ENCODE assay signal across 10 mouse cellular contexts in the genomic region with DNA sequence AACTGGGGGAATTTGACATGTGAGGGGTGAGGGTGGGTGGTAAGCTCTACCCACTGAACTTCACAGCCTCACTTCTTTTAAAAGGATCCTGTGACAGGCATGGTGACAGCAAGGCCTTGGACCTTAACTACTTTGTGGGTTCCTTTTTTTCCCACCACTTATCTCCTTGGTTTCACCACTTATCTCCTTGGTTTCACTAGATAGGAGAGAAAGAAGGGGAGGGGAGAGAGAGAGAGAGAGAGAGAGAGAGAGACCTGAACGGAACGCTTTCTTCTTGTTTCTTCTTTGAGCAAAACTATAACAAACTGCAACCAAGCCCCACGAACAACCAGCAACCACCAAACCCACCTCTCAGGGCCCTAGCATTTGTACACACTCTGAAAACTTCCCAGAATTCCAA. TPM values are rescaled to one million over a fixed set of nuclear protein-coding genes. Genes with fewer than 3 reads are reported as not detected.
DNase-seq lines count a peak whose midpoint lies in the region; ATAC-seq and TF ChIP-seq lines count a peak whose summit lies in the region.
"Had no signal": no experiment of that assay in that cellular context is flagged by ENCODE, and none has a peak within 500 bp of the region (broad histone marks: within the 10 kb centered on the region; RNA-seq: fewer than 3 reads in every experiment).

No protein-coding gene starts in this region.

- no peaks in the 10 kb centered on the region for H3K9me3 ChIP-seq in kidney, embryonic 15.5 days (replicated peaks)
- H3K9me3 ChIP-seq in neural tube, embryonic 13.5 days, result no peaks in the 10 kb centered on the region
- H3K9me3 ChIP-seq in forebrain, postnatal 0 days (ENCODE audit: low read length), result no peaks in the 10 kb centered on the region
- no peaks in the 10 kb centered on the region for H3K9me3 ChIP-seq in stomach, embryonic 15.5 days
- H3K9me3 ChIP-seq: hindbrain, embryonic 15.5 days had no signal

- 0 out of 2 replicates have a peak overlapping the region, but pooled peaks have one; percentile 34 for H3K27ac ChIP-seq in kidney, embryonic 15.5 days
- H3K27ac ChIP-seq in neural tube, embryonic 13.5 days (replicated peaks), result 0 out of 2 replicates have a peak overlapping the region, but pooled peaks have one; percentile 38
- H3K27ac ChIP-seq in forebrain, postnatal 0 days (ENCODE audit: low read depth, low read length), result 0 out of 2 replicates have a peak overlapping the region, but pooled peaks have one; percentile 4
- H3K27ac ChIP-seq in stomach, embryonic 15.5 days, result 0 out of 2 replicates have a peak overlapping the region, but pooled peaks have one; percentile 33
- H3K27ac ChIP-seq: hindbrain, embryonic 15.5 days had no signal

- no peak for ATAC-seq in kidney, embryonic 15.5 days (replicated peaks; ENCODE audit: low FRiP score)
- no peak for ATAC-seq in neural tube, embryonic 13.5 days (ENCODE audit: low read depth)
- ATAC-seq in forebrain, postnatal 0 days, result no peak
- ATAC-seq in stomach, embryonic 15.5 days (ENCODE audit: insufficient read depth, low FRiP score, low read depth), result no peak

- no peak for TF ChIP-seq CTCF in forebrain, postnatal 0 days (IDR thresholded peaks at IDR 0.05; ENCODE audit: low read depth)

- H3K4me1 ChIP-seq in kidney, embryonic 15.5 days, result peaks cover 58% of the 10 kb centered on the region
- peaks cover 21% of the 10 kb centered on the region; the same call in 1 of the 2 replicates for H3K4me1 ChIP-seq in neural tube, embryonic 13.5 days (replicated peaks)
- H3K4me1 ChIP-seq in forebrain, postnatal 0 days (ENCODE audit: insufficient read depth), result no peaks in the 10 kb centered on the region
- peaks cover 19% of the 10 kb centered on the region for H3K4me1 ChIP-seq in stomach, embryonic 15.5 days

- H3K4me3 ChIP-seq in kidney, embryonic 15.5 days (replicated peaks), result no peak overlapping the region
- H3K4me3 ChIP-seq in neural tube, embryonic 13.5 days, result no peak overlapping the region
- H3K4me3 ChIP-seq in forebrain, postnatal 0 days (ENCODE audit: low read depth, low read length), result no peak overlapping the region
- H3K4me3 ChIP-seq in stomach, embryonic 15.5 days (replicated peaks), result no peak overlapping the region
- H3K4me3 ChIP-seq: hindbrain, embryonic 15.5 days had no signal

- H3K9ac ChIP-seq in kidney, embryonic 15.5 days, result no peak overlapping the region
- no peak overlapping the region for H3K9ac ChIP-seq in neural tube, embryonic 13.5 days
- no peak overlapping the region for H3K9ac ChIP-seq in forebrain, postnatal 0 days
- H3K9ac ChIP-seq in stomach, embryonic 15.5 days, result no peak overlapping the region
- H3K9ac ChIP-seq: hindbrain, embryonic 15.5 days had no signal

- WGBS in kidney, embryonic 15.5 days, result 75% methylated on average over 3 of the region's 3 CpGs
- 58% methylated on average over 3 of the region's 3 CpGs for WGBS in neural tube, embryonic 13.5 days
- 62% methylated on average over 3 of the region's 3 CpGs for WGBS in forebrain, postnatal 0 days
- 54% methylated on average over 3 of the region's 3 CpGs for WGBS in stomach, embryonic 15.5 days

- H3K4me2 ChIP-seq in kidney, embryonic 15.5 days, result no peak overlapping the region
- H3K4me2 ChIP-seq in neural tube, embryonic 13.5 days, result no peak overlapping the region
- H3K4me2 ChIP-seq in forebrain, postnatal 0 days (ENCODE audit: low read depth), result no peak overlapping the region
- no peak overlapping the region for H3K4me2 ChIP-seq in stomach, embryonic 15.5 days
- H3K4me2 ChIP-seq: hindbrain, embryonic 15.5 days had no signal

- H3K27me3 ChIP-seq in kidney, embryonic 15.5 days, result no peaks in the 10 kb centered on the region
- no peaks in the 10 kb centered on the region for H3K27me3 ChIP-seq in neural tube, embryonic 13.5 days
- no peaks in the 10 kb centered on the region for H3K27me3 ChIP-seq in forebrain, postnatal 0 days (ENCODE audit: insufficient read depth, low read length)
- no peaks in the 10 kb centered on the region for H3K27me3 ChIP-seq in stomach, embryonic 15.5 days (replicated peaks)
- H3K27me3 ChIP-seq: hindbrain, embryonic 15.5 days had no signal

- no peak for DNase-seq in kidney, postnatal 10 days
- no peak for DNase-seq in neural tube, embryonic 10.5 days (ENCODE audit: extremely low spot score, low spot score)
- DNase-seq in forebrain, postnatal 0 days, result no peak
- no peak for DNase-seq in natural killer cell, adult 2 months (ENCODE audit: low spot score in 2 of 2)
- DNase-seq in adrenal gland, postnatal 4 days (ENCODE audit: low spot score in 2 of 2), result no peak
- DNase-seq: cerebellum, postnatal 10 days had no signal

- no peaks in the 10 kb centered on the region for H3K36me3 ChIP-seq in kidney, embryonic 15.5 days
- H3K36me3 ChIP-seq in neural tube, embryonic 13.5 days, result no peaks in the 10 kb centered on the region
- no peaks in the 10 kb centered on the region for H3K36me3 ChIP-seq in forebrain, postnatal 0 days (ENCODE audit: insufficient read depth)
- no peaks in the 10 kb centered on the region for H3K36me3 ChIP-seq in stomach, embryonic 15.5 days
- H3K36me3 ChIP-seq: hindbrain, embryonic 15.5 days had no signal

RNA-seq across cellular contexts. Expression of a gene that starts 1.9 kb away (rescaled TPM):
- 581 and 603 TPM in 2 replicates for polyA plus RNA-seq in kidney, embryonic 15.5 days (2015; fragmentation: Nextera tagmentation; extraction: Ambion mirVana)
- 505 and 556 TPM in 2 replicates for polyA plus RNA-seq in neural tube, embryonic 13.5 days (2015; fragmentation: Nextera tagmentation; extraction: Ambion mirVana)
- 401 and 478 TPM in 2 replicates for total RNA-seq in forebrain, postnatal 0 days (2014; rRNA removed)
- 644 and 800 TPM in 2 replicates for polyA plus RNA-seq in forebrain, postnatal 0 days (2015; fragmentation: Nextera tagmentation; extraction: Ambion mirVana)
- polyA plus RNA-seq in stomach, embryonic 15.5 days (2015; fragmentation: Nextera tagmentation; extraction: Ambion mirVana), result 500 and 567 TPM in 2 replicates
- total RNA-seq in adrenal gland, postnatal 4 days (2021), result 100 to 1,000 TPM; 576 to 622 TPM

RNA-seq across cellular contexts. Expression of a gene that starts 9.2 kb away (rescaled TPM):
- polyA plus RNA-seq in kidney, embryonic 15.5 days (2015; fragmentation: Nextera tagmentation; extraction: Ambion mirVana), result 235 and 243 TPM in 2 replicates
- 141 and 153 TPM in 2 replicates for polyA plus RNA-seq in neural tube, embryonic 13.5 days (2015; fragmentation: Nextera tagmentation; extraction: Ambion mirVana)
- total RNA-seq in forebrain, postnatal 0 days (2014; rRNA removed), result 104 and 129 TPM in 2 replicates
- polyA plus RNA-seq in forebrain, postnatal 0 days (2015; fragmentation: Nextera tagmentation; extraction: Ambion mirVana), result 168 and 184 TPM in 2 replicates
- polyA plus RNA-seq in stomach, embryonic 15.5 days (2015; fragmentation: Nextera tagmentation; extraction: Ambion mirVana), result 188 and 199 TPM in 2 replicates
- total RNA-seq in adrenal gland, postnatal 4 days (2021), result 100 to 1,000 TPM; 103 to 112 TPM

RNA-seq across cellular contexts. Expression of a gene that starts 32.4 kb away (rescaled TPM):
- 8.7 and 10.0 TPM in 2 replicates for polyA plus RNA-seq in kidney, embryonic 15.5 days (2015; fragmentation: Nextera tagmentation; extraction: Ambion mirVana)
- polyA plus RNA-seq in neural tube, embryonic 13.5 days (2015; fragmentation: Nextera tagmentation; extraction: Ambion mirVana), result 2.4 and 2.9 TPM in 2 replicates
- 2.3 and 2.4 TPM in 2 replicates for total RNA-seq in forebrain, postnatal 0 days (2014; rRNA removed)
- 1.2 and 1.7 TPM in 2 replicates for polyA plus RNA-seq in forebrain, postnatal 0 days (2015; fragmentation: Nextera tagmentation; extraction: Ambion mirVana)
- 9.1 and 10.0 TPM in 2 replicates for polyA plus RNA-seq in stomach, embryonic 15.5 days (2015; fragmentation: Nextera tagmentation; extraction: Ambion mirVana)
- total RNA-seq in adrenal gland, postnatal 4 days (2021), result 1 to 10 TPM; 7.1 to 8.5 TPM

RNA-seq across cellular contexts. Expression of a gene that starts 52.5 kb away (rescaled TPM):
- 3.9 and 4.5 TPM in 2 replicates for polyA plus RNA-seq in kidney, embryonic 15.5 days (2015; fragmentation: Nextera tagmentation; extraction: Ambion mirVana)
- 7.7 and 8.1 TPM in 2 replicates for polyA plus RNA-seq in neural tube, embryonic 13.5 days (2015; fragmentation: Nextera tagmentation; extraction: Ambion mirVana)
- total RNA-seq in forebrain, postnatal 0 days (2014; rRNA removed), result 6.1 and 6.2 TPM in 2 replicates
- polyA plus RNA-seq in forebrain, postnatal 0 days (2015; fragmentation: Nextera tagmentation; extraction: Ambion mirVana), result 1.1 TPM in 2 replicates
- polyA plus RNA-seq in stomach, embryonic 15.5 days (2015; fragmentation: Nextera tagmentation; extraction: Ambion mirVana), result 4.2 and 4.8 TPM in 2 replicates
- total RNA-seq in adrenal gland, postnatal 4 days (2021), result 10 to 100 TPM; 21.9 to 23.0 TPM

RNA-seq across cellular contexts. Expression of a gene that starts 56.5 kb away (rescaled TPM):
- 14.4 and 16.2 TPM in 2 replicates for polyA plus RNA-seq in kidney, embryonic 15.5 days (2015; fragmentation: Nextera tagmentation; extraction: Ambion mirVana)
- 12.9 and 13.0 TPM in 2 replicates for polyA plus RNA-seq in neural tube, embryonic 13.5 days (2015; fragmentation: Nextera tagmentation; extraction: Ambion mirVana)
- total RNA-seq in forebrain, postnatal 0 days (2014; rRNA removed), result 19.2 and 24.2 TPM in 2 replicates
- polyA plus RNA-seq in forebrain, postnatal 0 days (2015; fragmentation: Nextera tagmentation; extraction: Ambion mirVana), result 4.6 and 6.8 TPM in 2 replicates
- 14.8 and 15.9 TPM in 2 replicates for polyA plus RNA-seq in stomach, embryonic 15.5 days (2015; fragmentation: Nextera tagmentation; extraction: Ambion mirVana)
- 10 to 100 TPM; 51.7 to 53.2 TPM for total RNA-seq in adrenal gland, postnatal 4 days (2021)
